Mouse (Mus musculus) T-helper 1 cell (primary cell): Measurements from ENCODE around the gene Gm42906.

Experiments used
- in situ Hi-C: fragments of 300-600 bp; cut with MboI, MseI; formaldehyde crosslinking; loops from one replicate; pipeline ENCODE4 v1.15.1; 2025; ENCODE audit warnings: high pct_unique_total_duplicates

Gene Gm42906

GRCm38 (mm10) chr5:151189789-151190378 lies 238.1 kb downstream of the Gm42906 start:
- in situ Hi-C loops: loop anchor here (25.0 kb wide), 1 partner anchor 1078 kb away; the partner anchor contains the start of gene Fry

GRCm38 (mm10) chr5:151189321-151189720 lies 238.6 kb downstream of the Gm42906 start:
- in situ Hi-C loops: loop anchor here (25.0 kb wide), 1 partner anchor 1077 kb away; the partner anchor contains the start of gene Fry

DNA sequence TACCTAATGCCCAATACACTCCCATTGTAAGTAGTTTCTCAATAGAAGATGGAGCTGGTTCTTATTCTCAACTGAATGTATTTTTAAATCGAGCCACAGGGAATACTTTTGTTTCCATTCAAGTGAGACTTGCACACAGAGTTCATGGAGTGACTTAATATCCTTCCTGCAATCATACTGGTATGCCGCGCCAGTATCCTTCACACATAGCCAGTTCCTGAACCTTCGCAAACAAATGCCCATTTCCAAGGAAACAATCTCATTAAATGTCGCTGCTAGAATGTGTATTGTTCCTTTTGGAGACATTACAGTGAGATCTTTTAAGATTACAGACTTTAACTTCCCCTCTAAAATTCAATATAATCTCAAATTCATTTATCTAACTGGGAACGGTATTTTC lies 239.3 kb downstream of the Gm42906 start:
- in situ Hi-C loops: loop anchor here (25.0 kb wide), 1 partner anchor 1076 kb away; the partner anchor contains the start of gene Fry

- in situ Hi-C loops: loop anchor here (25.0 kb wide), 1 partner anchor 1075 kb away; the partner anchor contains the start of gene Fry
Observed at GRCm38 (mm10) chr5:151187336-151187735, 240.6 kb downstream of the Gm42906 start.

- in situ Hi-C loops: loop anchor here (25.0 kb wide), 1 partner anchor 1073 kb away; the partner anchor contains the start of gene Fry
Observed at GRCm38 (mm10) chr5:151185286-151185856, 242.6 kb downstream of the Gm42906 start.

- in situ Hi-C loops: loop anchor here (25.0 kb wide), 1 partner anchor 1071 kb away; the partner anchor contains the start of gene Fry
Observed at GRCm38 (mm10) chr5:151183656-151184240, 244.2 kb downstream of the Gm42906 start.

DNA sequence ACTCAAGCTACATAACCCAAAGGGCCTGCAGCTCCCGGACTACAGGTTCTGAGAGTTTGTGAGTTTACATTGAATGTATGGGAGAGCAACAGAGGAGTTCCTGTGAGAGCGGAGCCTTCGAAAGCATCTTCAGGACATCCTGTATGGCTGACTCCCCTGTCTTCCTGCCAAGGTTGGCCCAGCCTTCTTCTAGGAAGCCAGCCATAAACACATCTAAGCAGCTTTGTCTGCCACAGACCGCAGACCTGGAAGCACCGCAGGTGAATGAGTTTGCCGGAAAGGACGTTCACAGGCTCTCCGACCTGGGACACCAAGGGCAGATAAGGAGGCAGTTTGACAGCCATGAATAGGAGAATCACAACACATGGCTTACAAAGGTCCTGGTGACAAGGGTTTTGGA lies 246.7 kb downstream of the Gm42906 start:
- in situ Hi-C loops: loop anchor here (25.0 kb wide), 1 partner anchor 1069 kb away; the partner anchor contains the start of gene Fry

GRCm38 (mm10) chr5:151180176-151180785 lies 247.7 kb downstream of the Gm42906 start:
- in situ Hi-C loops: loop anchor here (25.0 kb wide), 1 partner anchor 1068 kb away; the partner anchor contains the start of gene Fry

DNA sequence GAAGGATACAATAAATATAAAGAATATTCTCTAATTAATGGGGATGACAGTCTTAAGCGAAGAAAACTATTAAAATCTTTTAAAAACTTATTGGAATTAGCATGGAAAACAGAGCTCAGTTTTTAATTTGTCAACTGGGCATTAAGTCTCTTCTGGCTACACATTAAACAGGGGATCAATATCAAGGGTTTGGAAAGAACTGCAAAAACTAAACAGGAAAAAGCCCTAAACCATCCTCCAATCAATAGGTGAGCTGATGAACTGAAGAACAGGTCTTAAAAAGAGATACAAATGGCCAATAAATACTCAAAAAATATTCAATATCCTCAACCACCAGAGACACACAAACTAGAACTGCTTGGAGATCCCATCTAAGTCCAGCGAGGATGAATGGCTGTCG lies 250.8 kb downstream of the Gm42906 start:
- in situ Hi-C loops: loop anchor here (25.0 kb wide), 1 partner anchor 1065 kb away; the partner anchor contains the start of gene Fry

- in situ Hi-C loops: loop anchor here (25.0 kb wide), 1 partner anchor 1064 kb away; the partner anchor contains the start of gene Fry
Observed at GRCm38 (mm10) chr5:151175897-151176313, 252.1 kb downstream of the Gm42906 start.

DNA sequence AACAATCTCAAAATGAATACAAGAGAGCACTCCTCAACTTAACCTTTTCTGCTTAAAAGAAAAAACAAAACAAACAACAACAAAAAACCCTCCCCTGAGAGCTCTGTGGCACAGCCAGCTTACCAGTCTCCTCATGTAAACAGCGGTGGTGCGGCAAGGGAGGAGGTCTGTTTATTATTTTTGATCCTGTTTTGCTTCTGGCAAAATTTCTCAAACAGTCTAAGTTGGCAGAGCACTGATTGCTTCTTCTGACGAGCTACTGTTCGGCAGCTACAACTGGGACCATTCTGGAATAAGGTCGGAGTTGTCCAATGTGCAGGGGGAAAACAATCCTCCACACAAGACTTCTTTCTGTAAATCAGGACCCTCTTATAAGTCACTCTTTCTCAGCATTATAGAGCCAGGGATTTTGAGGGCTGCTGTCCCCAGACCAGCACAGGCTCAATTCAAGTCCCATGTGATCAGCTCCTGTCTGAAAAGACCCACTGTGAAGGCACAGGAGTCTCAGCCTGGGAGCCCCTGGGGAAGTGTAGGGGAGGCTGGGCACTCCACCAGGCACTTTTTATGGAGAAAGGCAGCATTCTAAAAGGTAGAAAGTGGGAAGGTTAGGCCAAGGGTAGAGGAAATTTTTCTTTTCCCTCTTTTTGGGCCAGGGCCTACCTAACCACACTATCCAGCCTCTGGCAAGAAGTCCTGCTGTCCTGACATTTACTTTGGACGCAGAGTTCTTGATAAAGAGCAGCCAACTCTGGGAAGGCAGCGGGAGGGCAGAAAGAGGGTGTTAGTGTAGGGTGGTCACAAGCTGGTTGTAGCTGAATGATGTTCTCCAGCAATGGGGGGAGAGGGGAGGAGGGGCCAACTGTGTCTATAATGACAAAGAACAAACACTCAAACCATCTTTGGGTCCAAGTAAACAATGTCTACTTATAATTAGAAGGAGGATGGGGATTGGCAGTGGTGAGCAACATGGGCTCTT lies 253.2 kb downstream of the Gm42906 start:
- in situ Hi-C loops: loop anchor here (25.0 kb wide), 1 partner anchor 1062 kb away; the partner anchor contains the start of gene Fry

GRCm38 (mm10) chr5:151173774-151174173 lies 254.2 kb downstream of the Gm42906 start:
- in situ Hi-C loops: no loop called here

DNA sequence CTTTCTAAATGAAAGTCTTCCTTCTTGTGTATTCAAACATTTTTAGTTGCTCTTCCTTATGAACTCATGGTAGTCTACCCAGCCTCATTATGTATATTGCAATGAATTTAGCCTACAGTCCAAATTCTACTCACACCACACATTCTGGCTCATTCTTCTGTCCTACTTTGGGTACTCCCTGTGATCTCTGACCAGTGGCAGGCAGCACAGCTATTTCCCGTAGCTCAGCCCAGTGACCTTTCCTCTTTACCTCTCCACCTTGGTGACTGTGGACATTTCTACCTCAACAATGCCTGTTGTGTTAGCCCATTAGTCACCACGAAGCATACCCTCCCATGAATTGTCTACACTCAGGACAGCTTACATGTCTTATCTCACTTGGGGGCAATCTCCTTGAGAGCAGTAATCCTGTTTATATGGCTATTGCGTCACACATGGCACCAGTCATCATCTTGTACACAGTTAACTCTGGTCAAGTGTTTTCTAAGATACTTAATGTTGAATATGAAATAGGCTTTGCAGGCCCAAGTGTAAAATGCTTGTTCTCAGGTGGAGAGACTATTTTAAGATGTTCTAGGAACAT lies 257.7 kb downstream of the Gm42906 start:
- in situ Hi-C loops: no loop called here

- in situ Hi-C loops: no loop called here
Observed at GRCm38 (mm10) chr5:151168191-151168590, 259.8 kb downstream of the Gm42906 start.

DNA sequence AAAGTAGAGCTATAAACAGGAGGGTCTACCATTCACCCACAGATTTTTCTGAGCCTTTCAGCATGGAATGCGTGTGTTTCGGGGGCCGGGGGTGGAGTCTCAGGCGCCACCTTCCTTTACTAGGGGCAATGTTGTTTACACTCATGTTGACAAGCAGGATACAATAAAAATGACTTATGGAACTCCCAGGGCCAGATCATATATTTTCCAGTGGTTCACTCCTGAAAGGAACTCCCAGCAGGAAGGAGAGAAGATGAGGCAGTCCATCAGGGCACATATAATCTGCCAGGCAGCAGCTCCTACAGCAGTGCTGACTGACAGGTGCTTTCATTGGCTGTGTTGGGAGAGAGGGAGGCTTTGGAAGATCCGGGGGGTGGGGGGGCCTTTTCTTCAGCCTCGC lies 260.3 kb downstream of the Gm42906 start:
- in situ Hi-C loops: no loop called here

- in situ Hi-C loops: no loop called here
Observed at GRCm38 (mm10) chr5:151166266-151166665, 261.7 kb downstream of the Gm42906 start.

DNA sequence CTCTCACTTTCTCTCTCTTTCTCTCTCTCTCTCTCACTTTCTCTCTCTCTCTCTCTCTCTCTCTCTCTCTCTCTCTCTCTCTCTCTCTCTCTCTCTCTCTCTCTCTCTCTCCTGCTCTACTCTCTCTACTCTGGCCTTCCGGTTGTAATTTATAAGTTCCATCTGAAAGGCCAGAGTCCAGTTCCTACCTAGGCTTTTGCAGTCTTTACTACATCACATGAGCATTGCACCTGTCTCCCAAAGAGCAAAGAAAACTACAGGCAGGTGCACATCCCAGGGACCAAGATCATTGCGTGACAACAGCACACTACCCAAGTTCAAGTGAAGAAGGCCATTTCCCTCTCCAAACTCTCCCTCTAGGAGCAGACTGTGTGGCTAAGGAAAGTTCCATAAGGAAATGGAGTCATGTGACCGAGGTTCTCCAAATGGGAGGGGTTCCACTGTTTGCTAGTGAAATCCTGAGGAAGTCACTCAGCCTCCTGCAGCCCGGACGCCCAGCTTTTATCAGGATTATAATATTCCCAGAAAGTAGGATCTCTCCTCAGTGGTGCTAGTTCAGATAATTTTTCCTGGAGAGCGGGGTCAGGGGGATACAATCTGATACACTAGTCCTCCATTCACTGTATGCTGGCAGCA lies 262.5 kb downstream of the Gm42906 start:
- in situ Hi-C loops: no loop called here

DNA sequence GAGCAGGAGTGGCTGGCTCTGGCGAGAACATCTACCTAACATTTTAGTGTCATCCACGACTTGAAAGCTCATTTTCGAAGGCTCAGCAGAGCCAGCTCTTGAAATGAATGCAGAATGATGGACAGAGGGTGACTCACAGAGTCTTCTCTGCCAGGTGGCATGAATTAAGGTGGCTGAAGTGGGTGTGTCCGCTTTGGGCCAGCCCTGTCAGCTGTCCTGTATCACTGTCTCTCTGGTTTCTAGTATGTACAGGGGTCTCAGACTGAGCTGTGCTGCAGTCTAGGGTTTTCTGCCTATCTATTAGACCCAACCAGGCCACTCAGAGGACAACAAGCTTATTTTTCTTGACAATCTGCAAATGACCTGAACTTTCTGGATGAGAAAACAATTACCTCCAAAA lies 263.1 kb downstream of the Gm42906 start:
- in situ Hi-C loops: no loop called here

DNA sequence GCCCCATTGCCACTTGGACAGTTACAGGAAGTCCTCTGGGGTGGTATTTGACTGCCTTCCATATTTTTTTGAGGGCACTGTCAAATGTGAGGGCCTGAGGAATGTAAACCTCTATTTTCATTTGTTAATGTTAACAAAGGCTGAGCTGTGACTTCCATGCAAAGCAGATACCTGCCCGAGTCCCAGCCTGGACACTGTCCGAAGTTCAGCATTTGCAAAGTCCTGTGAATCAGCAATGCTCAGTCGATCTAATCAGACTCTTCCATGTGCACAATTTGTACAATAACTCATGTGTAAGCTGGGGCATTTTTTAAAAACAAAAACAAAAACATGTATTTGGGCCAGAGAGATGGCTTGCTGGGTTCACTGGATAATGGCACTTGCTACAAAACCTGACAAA lies 265.3 kb downstream of the Gm42906 start:
- in situ Hi-C loops: no loop called here

DNA sequence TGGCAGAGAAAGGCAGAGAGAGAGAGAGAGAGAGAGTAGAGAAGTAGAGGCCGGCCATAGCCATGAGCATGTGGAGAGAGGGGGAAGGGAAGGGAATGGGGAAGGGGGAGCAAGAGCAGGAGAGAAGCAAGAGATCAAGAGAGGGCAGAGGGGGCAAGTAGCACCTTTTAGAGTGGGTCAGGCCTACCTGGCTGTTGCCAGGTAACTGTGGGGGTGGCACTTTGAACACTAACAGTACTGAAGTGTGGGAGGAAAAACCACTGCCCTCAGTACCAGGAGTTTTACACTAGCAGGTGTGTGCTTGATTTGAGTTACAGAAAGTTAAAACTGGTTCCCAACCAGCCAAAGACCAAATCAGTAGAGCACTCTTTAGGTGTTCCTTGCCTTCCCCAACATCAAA lies 272.7 kb downstream of the Gm42906 start:
- in situ Hi-C loops: no loop called here
